Mouse (Mus musculus): Measurements from ENCODE around the gene Gdf15.

GRCm38 (mm10) chr8:70672325-70673078, 40.2 kb upstream of the Gdf15 start:
- TF ChIP-seq CTCF (IDR thresholded peaks at IDR 0.05; ENCODE audit: control insufficient read depth, insufficient read depth, low read length) = no peak
- TF ChIP-seq POLR2A (IDR thresholded peaks at IDR 0.05; ENCODE audit: borderline replicate concordance, control insufficient read depth, low read depth, low read length) = no peak
